Mouse (Mus musculus): ENCODE measurements around the gene Lgals3. TPM values are rescaled to one million over a fixed set of nuclear protein-coding genes. Genes with fewer than 3 reads are reported as not detected.
"Not testable (repeated sequence)": the region's sequence is repeated elsewhere in the genome, so short reads cannot be mapped to it uniquely, and the experiment has no call there.

Lgals3 gene
- polyA plus RNA-seq (2012; fragmentation: generic; extraction: Trizol): 1,338 TPM
- long read RNA-seq, experiment 1, transcript Lgals3-201 (6 exons, 1,419 nt): major isoform, 608 of 1,348 reads
- long read RNA-seq, experiment 1, transcript Lgals3-204 (6 exons, 1,298 nt): minor isoform, 496 of 1,348 reads
- long read RNA-seq, experiment 1, partial matches to known transcripts: 137 of 1,348 reads
- long read RNA-seq, experiment 1, other reads (novel, unspliced or antisense): 107 of 1,348 reads
- long read RNA-seq, experiment 2, transcript Lgals3-204 (6 exons, 1,298 nt): minor isoform, 380 of 1,056 reads
- long read RNA-seq, experiment 2, transcript Lgals3-201 (6 exons, 1,419 nt): major isoform, 603 of 1,056 reads
- long read RNA-seq, experiment 2, partial matches to known transcripts: 24 of 1,056 reads
- long read RNA-seq, experiment 2, other reads (novel, unspliced or antisense): 49 of 1,056 reads

DNA sequence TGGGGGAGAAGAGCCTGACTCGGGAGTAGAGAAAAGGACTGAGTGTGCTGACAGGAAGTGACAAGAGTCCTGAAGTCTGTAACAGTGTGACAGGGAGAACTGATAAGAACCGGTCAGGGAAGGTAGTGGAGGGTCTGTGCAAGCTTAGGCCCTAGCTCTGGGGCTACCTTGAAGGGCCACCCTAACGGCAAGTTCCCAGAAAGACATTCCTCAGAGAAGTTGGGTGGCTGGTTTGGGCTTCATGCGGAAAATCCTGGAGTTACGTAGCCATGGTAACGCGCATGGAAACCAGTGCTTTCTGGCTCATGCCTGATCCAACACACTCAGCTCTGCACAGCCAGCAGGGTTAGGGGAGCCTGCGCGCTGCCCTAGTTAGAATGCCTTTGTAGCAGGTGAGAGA is at the start of gene Lgals3:
Gene Lgals3 (plus strand): TSS at position 291 of the 400 bp plus-strand sequence.
- no peaks in the 10 kb centered on the region for H3K79me3 ChIP-seq (ENCODE audit: low read depth)
- H3K4me3 ChIP-seq (ENCODE audit: insufficient read depth, poor library complexity, severe bottlenecking): no peak within 1 kb of the TSS
- no peaks in the 10 kb centered on the region for H3K27me3 ChIP-seq (ENCODE audit: control insufficient read depth, insufficient read depth, insufficient read length)
- H3K79me2 ChIP-seq (ENCODE audit: control insufficient read depth, insufficient read depth): no peaks in the 10 kb centered on the region
- TF ChIP-seq FOSL1 (IDR thresholded peaks at IDR 0.05; ENCODE audit: insufficient read depth, low read length, poor library complexity, severe bottlenecking) (no peak), CEBPB (IDR thresholded peaks at IDR 0.05; ENCODE audit: low read depth) (no peak), CTCF (IDR thresholded peaks at IDR 0.05; ENCODE audit: control insufficient read depth, insufficient read depth, insufficient read length) (no peak), MYOG (IDR thresholded peaks at IDR 0.05; ENCODE audit: control insufficient read depth, extremely low read depth, insufficient read length) (no peak), MYOD1 (IDR thresholded peaks at IDR 0.05; ENCODE audit: control insufficient read depth, insufficient read length, low read depth) (no peak), USF1 (IDR thresholded peaks at IDR 0.05; ENCODE audit: low read depth) (no peak), MAX (IDR thresholded peaks at IDR 0.05) (no peak)
- no peaks in the 10 kb centered on the region for H3K36me3 ChIP-seq (ENCODE audit: control insufficient read depth, insufficient read depth)
- no peak within 1 kb of the TSS for H3ac ChIP-seq (ENCODE audit: control insufficient read depth, insufficient read length, low read depth)

DNA sequence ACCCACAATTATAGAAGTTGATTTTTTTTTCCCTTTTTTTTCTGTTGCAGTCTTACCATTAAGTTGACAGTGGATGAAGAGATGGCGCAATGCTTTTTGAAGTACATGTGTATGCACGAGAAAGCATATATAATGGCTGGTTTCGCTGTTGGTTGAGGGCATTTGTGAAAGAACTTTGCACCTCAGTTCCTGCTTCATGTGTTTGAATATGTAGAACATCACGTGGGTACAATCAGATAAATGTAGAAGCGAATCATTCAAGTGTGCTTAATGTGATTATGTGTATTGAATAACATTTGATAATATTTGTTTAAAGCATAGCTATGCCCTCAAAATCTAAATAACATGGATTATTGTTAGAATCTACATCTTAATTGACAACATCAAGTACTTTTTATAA is 48.2 kb upstream of the Lgals3 start:
- peaks cover 48% of the 10 kb centered on the region for H3K79me2 ChIP-seq (ENCODE audit: control insufficient read depth, insufficient read depth)
- H3K27me3 ChIP-seq (ENCODE audit: control insufficient read depth, insufficient read depth, insufficient read length): no peaks in the 10 kb centered on the region
- peaks cover 24% of the 10 kb centered on the region for H3K79me3 ChIP-seq (ENCODE audit: low read depth)
- H3K4me3 ChIP-seq (ENCODE audit: insufficient read depth, poor library complexity, severe bottlenecking): no peak overlapping the region
- TF ChIP-seq FOSL1 (IDR thresholded peaks at IDR 0.05; ENCODE audit: insufficient read depth, low read length, poor library complexity, severe bottlenecking) (no peak), MYOD1 (IDR thresholded peaks at IDR 0.05; ENCODE audit: control insufficient read depth, insufficient read length, low read depth) (no peak), MAX (IDR thresholded peaks at IDR 0.05) (no peak), USF1 (IDR thresholded peaks at IDR 0.05; ENCODE audit: low read depth) (no peak)
- H3K36me3 ChIP-seq (ENCODE audit: control insufficient read depth, insufficient read depth): peaks cover 53% of the 10 kb centered on the region
- H3ac ChIP-seq (ENCODE audit: control insufficient read depth, insufficient read length, low read depth): no peak overlapping the region

DNA sequence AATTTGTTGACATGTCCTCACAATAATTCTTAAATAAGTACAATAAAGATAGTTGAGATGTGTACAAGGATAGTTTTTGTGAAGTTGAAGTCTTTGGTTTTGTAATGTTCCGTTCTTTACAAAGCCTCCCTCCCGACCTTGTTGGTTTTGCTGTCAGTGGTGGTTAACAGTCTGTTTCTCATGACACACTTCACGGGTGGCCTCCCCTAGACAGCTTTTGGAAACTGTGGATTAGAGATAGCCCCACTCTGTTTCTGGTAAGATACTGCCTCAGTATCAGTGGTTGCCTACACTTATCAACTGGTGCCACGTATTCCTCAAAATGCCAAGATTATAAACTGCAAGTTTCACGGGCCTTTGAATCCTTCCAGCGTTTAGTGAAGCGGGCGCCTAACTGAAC is 46.0 kb upstream of the Lgals3 start:
- peaks cover 48% of the 10 kb centered on the region for H3K36me3 ChIP-seq (ENCODE audit: control insufficient read depth, insufficient read depth)
- peaks cover 26% of the 10 kb centered on the region for H3K79me2 ChIP-seq (ENCODE audit: control insufficient read depth, insufficient read depth)
- not testable (repeated sequence) for H3K4me3 ChIP-seq (ENCODE audit: insufficient read depth, poor library complexity, severe bottlenecking); H3K27me3 ChIP-seq (ENCODE audit: control insufficient read depth, insufficient read depth, insufficient read length); H3K79me3 ChIP-seq (ENCODE audit: low read depth); H3ac ChIP-seq (ENCODE audit: control insufficient read depth, insufficient read length, low read depth)

- peaks cover 15% of the 10 kb centered on the region for H3K36me3 ChIP-seq (ENCODE audit: control insufficient read depth, insufficient read depth)
- H3K27me3 ChIP-seq (ENCODE audit: control insufficient read depth, insufficient read depth, insufficient read length): no peaks in the 10 kb centered on the region
- H3ac ChIP-seq (ENCODE audit: control insufficient read depth, insufficient read length, low read depth): no peak overlapping the region
- TF ChIP-seq CTCF (IDR thresholded peaks at IDR 0.05; ENCODE audit: control insufficient read depth, insufficient read depth, insufficient read length) (no peak), CEBPB (IDR thresholded peaks at IDR 0.05; ENCODE audit: low read depth) (no peak), FOSL1 (IDR thresholded peaks at IDR 0.05; ENCODE audit: insufficient read depth, low read length, poor library complexity, severe bottlenecking) (no peak), MAX (IDR thresholded peaks at IDR 0.05) (no peak), MYOG (IDR thresholded peaks at IDR 0.05; ENCODE audit: control insufficient read depth, extremely low read depth, insufficient read length) (no peak), USF1 (IDR thresholded peaks at IDR 0.05; ENCODE audit: low read depth) (no peak)
- no peaks in the 10 kb centered on the region for H3K79me2 ChIP-seq (ENCODE audit: control insufficient read depth, insufficient read depth)
- no peaks in the 10 kb centered on the region for H3K79me3 ChIP-seq (ENCODE audit: low read depth)
- no peak overlapping the region for H3K4me3 ChIP-seq (ENCODE audit: insufficient read depth, poor library complexity, severe bottlenecking)
Observed at GRCm38 (mm10) chr14:47325965-47326761, 41.4 kb upstream of the Lgals3 start.

- no peak overlapping the region for H3K4me3 ChIP-seq (ENCODE audit: insufficient read depth, poor library complexity, severe bottlenecking)
- TF ChIP-seq MYOG (IDR thresholded peaks at IDR 0.05; ENCODE audit: control insufficient read depth, extremely low read depth, insufficient read length) (no peak), CEBPB (IDR thresholded peaks at IDR 0.05; ENCODE audit: low read depth) (peak; percentile 57)
- no peaks in the 10 kb centered on the region for H3K79me2 ChIP-seq (ENCODE audit: control insufficient read depth, insufficient read depth)
- no peaks in the 10 kb centered on the region for H3K27me3 ChIP-seq (ENCODE audit: control insufficient read depth, insufficient read depth, insufficient read length)
- H3K79me3 ChIP-seq (ENCODE audit: low read depth): no peaks in the 10 kb centered on the region
- H3ac ChIP-seq (ENCODE audit: control insufficient read depth, insufficient read length, low read depth): no peak overlapping the region
- H3K36me3 ChIP-seq (ENCODE audit: control insufficient read depth, insufficient read depth): peaks cover 15% of the 10 kb centered on the region
Observed at GRCm38 (mm10) chr14:47327347-47327746, 40.2 kb upstream of the Lgals3 start.

- no peak for TF ChIP-seq MYOG (IDR thresholded peaks at IDR 0.05; ENCODE audit: control insufficient read depth, extremely low read depth, insufficient read length)
- TF ChIP-seq CTCF (IDR thresholded peaks at IDR 0.05; ENCODE audit: control insufficient read depth, insufficient read depth, insufficient read length): no peak
- TF ChIP-seq MYOD1 (IDR thresholded peaks at IDR 0.05; ENCODE audit: control insufficient read depth, insufficient read length, low read depth): no peak
- TF ChIP-seq FOSL1 (IDR thresholded peaks at IDR 0.05; ENCODE audit: insufficient read depth, low read length, poor library complexity, severe bottlenecking): no peak
- TF ChIP-seq CEBPB (IDR thresholded peaks at IDR 0.05; ENCODE audit: low read depth): no peak
- TF ChIP-seq MAX (IDR thresholded peaks at IDR 0.05): no peak
- TF ChIP-seq USF1 (IDR thresholded peaks at IDR 0.05; ENCODE audit: low read depth): no peak
- Histone ChIP-seq H3K36me3 (ENCODE audit: control insufficient read depth, insufficient read depth) (no peaks in the 10 kb centered on the region), H3K79me3 (ENCODE audit: low read depth) (no peaks in the 10 kb centered on the region), H3K79me2 (ENCODE audit: control insufficient read depth, insufficient read depth) (no peaks in the 10 kb centered on the region), H3ac (ENCODE audit: control insufficient read depth, insufficient read length, low read depth) (no peak overlapping the region), H3K27me3 (ENCODE audit: control insufficient read depth, insufficient read depth, insufficient read length) (no peaks in the 10 kb centered on the region), H3K4me3 (ENCODE audit: insufficient read depth, poor library complexity, severe bottlenecking) (no peak overlapping the region)
Observed at GRCm38 (mm10) chr14:47331920-47332319, 35.6 kb upstream of the Lgals3 start.
